Mouse (Mus musculus): Measurements from ENCODE around the gene Rhox4f. TPM values are rescaled to one million over a fixed set of nuclear protein-coding genes. Genes with fewer than 3 reads are reported as not detected.
"Not testable (repeated sequence)": the region's sequence is repeated elsewhere in the genome, so short reads cannot be mapped to it uniquely, and the experiment has no call there.

The Rhox4f gene
- 0.17 TPM in 1 of 2 replicates, not detected in the other for polyA plus RNA-seq (2016; fragmentation: Nextera tagmentation; extraction: Ambion mirVana)

GRCm38 (mm10) chrX:37607604-37608003 lies at the start of gene Rhox4f:
Rhox4f (minus strand) TSS chrX:37607704.
- H3K9me3 ChIP-seq; DNase-seq (ENCODE audit: extremely low spot score, low spot score); H3K27me3 ChIP-seq (ENCODE audit: poor library complexity, severe bottlenecking); H3K4me1 ChIP-seq; H3K4me3 ChIP-seq; H3K36me3 ChIP-seq (replicated peaks); H3K27ac ChIP-seq: not testable (repeated sequence)
- WGBS = 93% methylated on average over 17 of the region's 19 CpGs

- H3K4me1 ChIP-seq; H3K4me3 ChIP-seq; H3K27ac ChIP-seq; DNase-seq (ENCODE audit: extremely low spot score, low spot score); H3K9me3 ChIP-seq; H3K36me3 ChIP-seq (replicated peaks); H3K27me3 ChIP-seq (ENCODE audit: poor library complexity, severe bottlenecking): not testable (repeated sequence)
- WGBS = 95% methylated on average over 19 of the region's 20 CpGs
Observed at GRCm38 (mm10) chrX:37651227-37651626, 43.7 kb upstream of the Rhox4f start, which contains the start of gene Rhox4g. Rhox4g (minus strand) TSS chrX:37651327.

GRCm38 (mm10) chrX:37643370-37643769 lies 35.9 kb upstream of the Rhox4f start, which contains the start of gene Rhox2g:
Rhox2g (minus strand) TSS chrX:37643470.
- DNase-seq (ENCODE audit: extremely low spot score, low spot score); H3K36me3 ChIP-seq (replicated peaks); H3K9me3 ChIP-seq; H3K4me3 ChIP-seq; H3K27me3 ChIP-seq (ENCODE audit: poor library complexity, severe bottlenecking); H3K27ac ChIP-seq; H3K4me1 ChIP-seq: not testable (repeated sequence)
- WGBS = 96% methylated on average over 6 of the region's 6 CpGs

GRCm38 (mm10) chrX:37628512-37628911 lies 21.0 kb upstream of the Rhox4f start, which contains the start of gene Rhox3g:
Rhox3g (minus strand) TSS chrX:37628612.
- WGBS = 97% methylated on average over 2 of the region's 2 CpGs
- not testable (repeated sequence) for H3K9me3 ChIP-seq; DNase-seq (ENCODE audit: extremely low spot score, low spot score); H3K27ac ChIP-seq; H3K36me3 ChIP-seq (replicated peaks); H3K4me1 ChIP-seq; H3K27me3 ChIP-seq (ENCODE audit: poor library complexity, severe bottlenecking); H3K4me3 ChIP-seq

- H3K27me3 ChIP-seq (ENCODE audit: poor library complexity, severe bottlenecking); H3K4me1 ChIP-seq; H3K9me3 ChIP-seq; H3K4me3 ChIP-seq; H3K27ac ChIP-seq; H3K36me3 ChIP-seq (replicated peaks); DNase-seq (ENCODE audit: extremely low spot score, low spot score): not testable (repeated sequence)
Observed at GRCm38 (mm10) chrX:37580692-37581091, 26.8 kb downstream of the Rhox4f start, which contains the start of gene Rhox3f. Rhox3f (plus strand) TSS chrX:37580992.

GRCm38 (mm10) chrX:37572638-37573037 lies 34.9 kb downstream of the Rhox4f start:
- H3K9me3 ChIP-seq; H3K27me3 ChIP-seq (ENCODE audit: poor library complexity, severe bottlenecking); H3K27ac ChIP-seq; H3K4me1 ChIP-seq; DNase-seq (ENCODE audit: extremely low spot score, low spot score); H3K4me3 ChIP-seq; H3K36me3 ChIP-seq (replicated peaks): not testable (repeated sequence)
- 65% methylated on average over 2 of the region's 2 CpGs for whole genome bisulfite sequencing

- not testable (repeated sequence) for DNase-seq (ENCODE audit: extremely low spot score, low spot score); H3K4me1 ChIP-seq; H3K9me3 ChIP-seq; H3K27ac ChIP-seq; H3K4me3 ChIP-seq; H3K36me3 ChIP-seq (replicated peaks); H3K27me3 ChIP-seq (ENCODE audit: poor library complexity, severe bottlenecking)
- 91% methylated on average over 8 of the region's 8 CpGs for WGBS
Observed at GRCm38 (mm10) chrX:37571105-37571504, 36.4 kb downstream of the Rhox4f start, which contains the start of gene Rhox2f. Rhox2f (plus strand) TSS chrX:37571405.

- not testable (repeated sequence) for H3K27ac ChIP-seq; H3K36me3 ChIP-seq (replicated peaks); H3K4me3 ChIP-seq; H3K9me3 ChIP-seq; H3K27me3 ChIP-seq (ENCODE audit: poor library complexity, severe bottlenecking); H3K4me1 ChIP-seq; DNase-seq (ENCODE audit: extremely low spot score, low spot score)
- WGBS = 95% methylated on average over 10 of the region's 18 CpGs
Observed at GRCm38 (mm10) chrX:37557112-37557511, 50.4 kb downstream of the Rhox4f start, which contains the start of gene Rhox4e. Rhox4e (plus strand) TSS chrX:37557412.

Other genes with a start within 250 kb of the Rhox4f start
- not detected in 2 replicates for gene Rhox3a2, start 227.7 kb downstream of the Rhox4f start, polyA plus RNA-seq (2016; fragmentation: Nextera tagmentation; extraction: Ambion mirVana)
- gene Rhox4a2, start 216.9 kb downstream of the Rhox4f start, polyA plus RNA-seq (2016; fragmentation: Nextera tagmentation; extraction: Ambion mirVana) = 0.27 and 0.32 TPM in 2 replicates
- not detected in 2 replicates for gene Rhox2b, start 195.6 kb downstream of the Rhox4f start, polyA plus RNA-seq (2016; fragmentation: Nextera tagmentation; extraction: Ambion mirVana)
- not detected in 2 replicates for gene Rhox4b, start 175.2 kb downstream of the Rhox4f start, polyA plus RNA-seq (2016; fragmentation: Nextera tagmentation; extraction: Ambion mirVana)
- 0.43 and 0.77 TPM in 2 replicates for gene Rhox2c, start 154.0 kb downstream of the Rhox4f start, polyA plus RNA-seq (2016; fragmentation: Nextera tagmentation; extraction: Ambion mirVana)
- gene Rhox3c, start 149.1 kb downstream of the Rhox4f start, polyA plus RNA-seq (2016; fragmentation: Nextera tagmentation; extraction: Ambion mirVana) = not detected in 2 replicates
- gene Rhox4c, start 127.4 kb downstream of the Rhox4f start, polyA plus RNA-seq (2016; fragmentation: Nextera tagmentation; extraction: Ambion mirVana) = not detected in 2 replicates
- not detected in 2 replicates for gene Rhox2d, start 114.3 kb downstream of the Rhox4f start, polyA plus RNA-seq (2016; fragmentation: Nextera tagmentation; extraction: Ambion mirVana)
- not detected in 2 replicates for gene Rhox4d, start 93.3 kb downstream of the Rhox4f start, polyA plus RNA-seq (2016; fragmentation: Nextera tagmentation; extraction: Ambion mirVana)
- not detected in 2 replicates for gene Rhox2e, start 77.3 kb downstream of the Rhox4f start, polyA plus RNA-seq (2016; fragmentation: Nextera tagmentation; extraction: Ambion mirVana)
- gene Rhox3e, start 65.7 kb downstream of the Rhox4f start, polyA plus RNA-seq (2016; fragmentation: Nextera tagmentation; extraction: Ambion mirVana) = not detected in 2 replicates
- not detected in 2 replicates for gene Rhox4e, start 50.3 kb downstream of the Rhox4f start, polyA plus RNA-seq (2016; fragmentation: Nextera tagmentation; extraction: Ambion mirVana)
- gene Rhox2f, start 36.3 kb downstream of the Rhox4f start, polyA plus RNA-seq (2016; fragmentation: Nextera tagmentation; extraction: Ambion mirVana) = 0.57 TPM in 1 of 2 replicates, not detected in the other
- gene Rhox3f, start 26.7 kb downstream of the Rhox4f start, polyA plus RNA-seq (2016; fragmentation: Nextera tagmentation; extraction: Ambion mirVana) = not detected in 2 replicates
- gene Rhox3g, start 20.9 kb upstream of the Rhox4f start, polyA plus RNA-seq (2016; fragmentation: Nextera tagmentation; extraction: Ambion mirVana) = not detected in 2 replicates
- not detected in 2 replicates for gene Rhox2g, start 35.8 kb upstream of the Rhox4f start, polyA plus RNA-seq (2016; fragmentation: Nextera tagmentation; extraction: Ambion mirVana)
- gene Rhox4g, start 43.6 kb upstream of the Rhox4f start, polyA plus RNA-seq (2016; fragmentation: Nextera tagmentation; extraction: Ambion mirVana) = not detected in 2 replicates
- not detected in 2 replicates for gene Rhox3h, start 61.1 kb upstream of the Rhox4f start, polyA plus RNA-seq (2016; fragmentation: Nextera tagmentation; extraction: Ambion mirVana)
- not detected in 2 replicates for gene Rhox2h, start 65.6 kb upstream of the Rhox4f start, polyA plus RNA-seq (2016; fragmentation: Nextera tagmentation; extraction: Ambion mirVana)
- 1.4 and 1.7 TPM in 2 replicates for gene Rhox5, start 197.1 kb upstream of the Rhox4f start, polyA plus RNA-seq (2016; fragmentation: Nextera tagmentation; extraction: Ambion mirVana)
- gene Rhox6, start 219.2 kb upstream of the Rhox4f start, polyA plus RNA-seq (2016; fragmentation: Nextera tagmentation; extraction: Ambion mirVana) = not detected in 2 replicates
- not detected in 2 replicates for gene Rhox7a, start 224.0 kb upstream of the Rhox4f start, polyA plus RNA-seq (2016; fragmentation: Nextera tagmentation; extraction: Ambion mirVana)